Mouse (Mus musculus): ENCODE data around the gene Wdr72. TPM values are rescaled to one million over a fixed set of nuclear protein-coding genes. Genes with fewer than 3 reads are reported as not detected.

Wdr72 gene
- polyA plus RNA-seq, 1 experiment = not detected

Other genes starting within 250 kb of the Wdr72 start
- gene Unc13c, start 141.4 kb upstream of the Wdr72 start, polyA plus RNA-seq (2012; rRNA removed) = 5.5 and 5.9 TPM in 2 replicates